Mouse (Mus musculus): ENCODE results near the gene Fads3. TPM values are rescaled to one million over a fixed set of nuclear protein-coding genes. Genes with fewer than 3 reads are reported as not detected.

Fads3 gene
- polyA plus RNA-seq, 1 experiment from 2014 or later: 64.1 TPM

- Histone ChIP-seq H3K4me3 (no peak overlapping the region), H3K27me3 (no peaks in the 10 kb centered on the region), H3K4me1 (peaks cover 64% of the 10 kb centered on the region), H3K36me3 (peaks cover 8% of the 10 kb centered on the region; the same call in 1 of the 2 replicates), H3K4me2 (0 out of 2 replicates have a peak overlapping the region, but pooled peaks have one; percentile 10), H3K9me3 (no peaks in the 10 kb centered on the region), H3K9ac (no peak overlapping the region), H3K27ac (peak overlapping the region; percentile 66)
- 45% methylated on average over 9 of the region's 9 CpGs for WGBS
- no peak for ATAC-seq (ENCODE audit: borderline replicate concordance, extremely low read depth, low FRiP score, low TSS enrichment)
Observed at GRCm38 (mm10) chr19:10023304-10023758, 18.0 kb upstream of the Fads3 start.

GRCm38 (mm10) chr19:10025169-10025875 lies 16.0 kb upstream of the Fads3 start:
- H3K9ac ChIP-seq: no peak overlapping the region
- peak overlapping the region; percentile 39 for H3K4me2 ChIP-seq
- H3K4me3 ChIP-seq: no peak overlapping the region
- peaks cover 16% of the 10 kb centered on the region for H3K36me3 ChIP-seq
- peak overlapping the region; percentile 92 for H3K27ac ChIP-seq
- no peaks in the 10 kb centered on the region for H3K27me3 ChIP-seq
- H3K9me3 ChIP-seq: no peaks in the 10 kb centered on the region
- peak; percentile 86 for ATAC-seq (ENCODE audit: borderline replicate concordance, extremely low read depth, low FRiP score, low TSS enrichment)
- 8% methylated on average over 8 of the region's 8 CpGs for WGBS
- peaks cover 53% of the 10 kb centered on the region for H3K4me1 ChIP-seq

- peaks cover 17% of the 10 kb centered on the region for H3K36me3 ChIP-seq
- 93% methylated on average over 2 of the region's 2 CpGs for WGBS
- H3K9ac ChIP-seq: no peak overlapping the region
- H3K9me3 ChIP-seq: no peaks in the 10 kb centered on the region
- H3K27me3 ChIP-seq: no peaks in the 10 kb centered on the region
- peaks cover 26% of the 10 kb centered on the region for H3K4me1 ChIP-seq
- no peak overlapping the region for H3K4me2 ChIP-seq
- H3K27ac ChIP-seq: no peak overlapping the region
- ATAC-seq (ENCODE audit: borderline replicate concordance, extremely low read depth, low FRiP score, low TSS enrichment): no peak
- H3K4me3 ChIP-seq: no peak overlapping the region
Observed at GRCm38 (mm10) chr19:10029746-10030145, 11.6 kb upstream of the Fads3 start.

- Histone ChIP-seq H3K36me3 (peaks cover 9% of the 10 kb centered on the region), H3K4me3 (no peak overlapping the region), H3K27me3 (no peaks in the 10 kb centered on the region), H3K4me2 (no peak overlapping the region), H3K27ac (no peak overlapping the region), H3K9me3 (no peaks in the 10 kb centered on the region), H3K9ac (no peak overlapping the region), H3K4me1 (peaks cover 28% of the 10 kb centered on the region)
- ATAC-seq (ENCODE audit: borderline replicate concordance, extremely low read depth, low FRiP score, low TSS enrichment): peak; percentile 14; the same call in 1 of the 2 replicates
- 37% methylated on average over 8 of the region's 8 CpGs for WGBS
Observed at GRCm38 (mm10) chr19:10033211-10033973, 8.0 kb upstream of the Fads3 start.

- 83% methylated on average over 5 of the region's 5 CpGs for WGBS
- Histone ChIP-seq H3K4me1 (peaks cover 38% of the 10 kb centered on the region), H3K27ac (no peak overlapping the region), H3K9ac (no peak overlapping the region), H3K27me3 (no peaks in the 10 kb centered on the region), H3K36me3 (peaks cover 6% of the 10 kb centered on the region), H3K4me2 (no peak overlapping the region), H3K9me3 (no peaks in the 10 kb centered on the region), H3K4me3 (no peak overlapping the region)
- ATAC-seq (ENCODE audit: borderline replicate concordance, extremely low read depth, low FRiP score, low TSS enrichment): no peak
Observed at GRCm38 (mm10) chr19:10034356-10034755, 7.0 kb upstream of the Fads3 start.

- H3K9me3 ChIP-seq: no peaks in the 10 kb centered on the region
- H3K4me3 ChIP-seq: no peak overlapping the region
- H3K4me2 ChIP-seq: no peak overlapping the region
- H3K4me1 ChIP-seq: peaks cover 43% of the 10 kb centered on the region
- 0 out of 2 replicates have a peak overlapping the region, but pooled peaks have one; percentile 22 for H3K27ac ChIP-seq
- H3K27me3 ChIP-seq: no peaks in the 10 kb centered on the region
- peaks cover 3% of the 10 kb centered on the region; the same call in 1 of the 2 replicates for H3K36me3 ChIP-seq
- peak; percentile 29; the same call in 1 of the 2 replicates for ATAC-seq (ENCODE audit: borderline replicate concordance, extremely low read depth, low FRiP score, low TSS enrichment)
- 45% methylated on average over 8 of the region's 8 CpGs for WGBS
- no peak overlapping the region for H3K9ac ChIP-seq
Observed at GRCm38 (mm10) chr19:10034785-10035447, 6.5 kb upstream of the Fads3 start.

GRCm38 (mm10) chr19:10037534-10037933 lies 3.8 kb upstream of the Fads3 start:
- Histone ChIP-seq H3K36me3 (no peaks in the 10 kb centered on the region), H3K4me3 (no peak overlapping the region), H3K4me1 (peaks cover 64% of the 10 kb centered on the region), H3K27me3 (no peaks in the 10 kb centered on the region), H3K9ac (no peak overlapping the region), H3K4me2 (no peak overlapping the region), H3K9me3 (no peaks in the 10 kb centered on the region), H3K27ac (peak overlapping the region; percentile 93)
- ATAC-seq (ENCODE audit: borderline replicate concordance, extremely low read depth, low FRiP score, low TSS enrichment): no peak
- WGBS: 60% methylated on average over 2 of the region's 2 CpGs

GRCm38 (mm10) chr19:10038364-10038763 lies 3.0 kb upstream of the Fads3 start:
- H3K36me3 ChIP-seq: no peaks in the 10 kb centered on the region
- H3K4me2 ChIP-seq: peak overlapping the region; percentile 2; the same call in 1 of the 2 replicates
- peaks cover 72% of the 10 kb centered on the region for H3K4me1 ChIP-seq
- ATAC-seq (ENCODE audit: borderline replicate concordance, extremely low read depth, low FRiP score, low TSS enrichment): no peak
- H3K9ac ChIP-seq: no peak overlapping the region
- H3K27me3 ChIP-seq: no peaks in the 10 kb centered on the region
- 43% methylated on average over 3 of the region's 3 CpGs for WGBS
- H3K4me3 ChIP-seq: no peak overlapping the region
- peak overlapping the region; percentile 93 for H3K27ac ChIP-seq
- H3K9me3 ChIP-seq: no peaks in the 10 kb centered on the region

- 0% methylated on average over 3 of the region's 3 CpGs for WGBS
- H3K4me1 ChIP-seq: peaks cover 77% of the 10 kb centered on the region
Observed at GRCm38 (mm10) chr19:10038910-10039309, 2.5 kb upstream of the Fads3 start.

GRCm38 (mm10) chr19:10039615-10040014 lies 1.8 kb upstream of the Fads3 start:
- Histone ChIP-seq H3K27ac (peak overlapping the region; percentile 93), H3K9ac (no peak overlapping the region), H3K36me3 (0 out of 2 replicates have a peak, but pooled peaks cover 3% of the 10 kb centered on the region), H3K4me3 (no peak overlapping the region), H3K4me2 (0 out of 2 replicates have a peak overlapping the region, but pooled peaks have one; percentile 2), H3K4me1 (peaks cover 79% of the 10 kb centered on the region), H3K27me3 (no peaks in the 10 kb centered on the region), H3K9me3 (no peaks in the 10 kb centered on the region)
- 71% methylated on average over 2 of the region's 2 CpGs for WGBS
- no peak for ATAC-seq (ENCODE audit: borderline replicate concordance, extremely low read depth, low FRiP score, low TSS enrichment)

More at GRCm38 (mm10) chr19:10038910-10039309, 2.5 kb upstream of the Fads3 start:
- no peak overlapping the region for H3K4me3 ChIP-seq
- no peaks in the 10 kb centered on the region for H3K27me3 ChIP-seq
- no peak overlapping the region for H3K9ac ChIP-seq
- ATAC-seq (ENCODE audit: borderline replicate concordance, extremely low read depth, low FRiP score, low TSS enrichment): peak; percentile 75
- H3K4me2 ChIP-seq: peak overlapping the region; percentile 2; the same call in 1 of the 2 replicates
- H3K36me3 ChIP-seq: no peaks in the 10 kb centered on the region
- peak overlapping the region; percentile 93 for H3K27ac ChIP-seq
- H3K9me3 ChIP-seq: no peaks in the 10 kb centered on the region

- no peak for ATAC-seq (ENCODE audit: borderline replicate concordance, extremely low read depth, low FRiP score, low TSS enrichment)
- peak overlapping the region; percentile 93 for H3K27ac ChIP-seq
- peak overlapping the region; percentile 88 for H3K4me2 ChIP-seq
- H3K9ac ChIP-seq: peak overlapping the region; percentile 83; the same call in 1 of the 2 replicates
- H3K4me3 ChIP-seq: peak overlapping the region; percentile 80
- 0 out of 2 replicates have a peak, but pooled peaks cover 3% of the 10 kb centered on the region for H3K36me3 ChIP-seq
- no peaks in the 10 kb centered on the region for H3K27me3 ChIP-seq
- WGBS: 6% methylated on average over 17 of the region's 20 CpGs
- H3K9me3 ChIP-seq: no peaks in the 10 kb centered on the region
- peaks cover 80% of the 10 kb centered on the region for H3K4me1 ChIP-seq
Observed at GRCm38 (mm10) chr19:10040866-10041387, 442 bp upstream of the Fads3 start.
